In genomic region chr1:154120693-154121092, GRCm38 (mm10) we compare ENCODE assay signal across 11 mouse cellular contexts.
A peak's percentile ranks its signal among the peaks of the same experiment; 100 is the strongest.
DNase-seq lines count a peak whose midpoint lies in the region; ATAC-seq and TF ChIP-seq lines count a peak whose summit lies in the region.
"Had no signal": no experiment of that assay in that cellular context is flagged by ENCODE, and none has a peak within 500 bp of the region (broad histone marks: within the 10 kb centered on the region; RNA-seq: fewer than 3 reads in every experiment).

No protein-coding gene starts in this region.

- no peak overlapping the region for H3K4me3 ChIP-seq in hindbrain, postnatal 0 days (ENCODE audit: low read length)
- H3K4me3 ChIP-seq in hindbrain, embryonic 11.5 days (ENCODE audit: low read depth, low read length), result no peak overlapping the region
- H3K4me3 ChIP-seq: heart, embryonic 13.5 days; megakaryocyte, embryonic 14.5 days had no signal

- TF ChIP-seq CTCF in hindbrain, postnatal 0 days (IDR thresholded peaks at IDR 0.05; ENCODE audit: low read depth), result no peak

- intact Hi-C loops in heart, postnatal 25 days (cut with DNase I), result no loop called here

- no peaks in the 10 kb centered on the region for H3K27me3 ChIP-seq in hindbrain, postnatal 0 days (ENCODE audit: insufficient read depth, low read length)
- H3K27me3 ChIP-seq in hindbrain, embryonic 11.5 days (ENCODE audit: control insufficient read depth, insufficient read depth, low read length), result no peaks in the 10 kb centered on the region
- H3K27me3 ChIP-seq: heart, embryonic 13.5 days had no signal

- H3K4me1 ChIP-seq in hindbrain, postnatal 0 days (ENCODE audit: insufficient read depth, low read length), result peaks cover 5% of the 10 kb centered on the region
- no peaks in the 10 kb centered on the region for H3K4me1 ChIP-seq in hindbrain, embryonic 11.5 days (replicated peaks; ENCODE audit: control insufficient read depth, insufficient read depth, low read length)

- peak; percentile 68 for ATAC-seq in hindbrain, postnatal 0 days
- no peak for ATAC-seq in hindbrain, embryonic 11.5 days (ENCODE audit: low FRiP score)
- ATAC-seq in erythroblast, adult 5-6 weeks (replicated peaks; ENCODE audit: low FRiP score, poor library complexity, severe bottlenecking), result no peak

- H3K4me2 ChIP-seq in hindbrain, postnatal 0 days (ENCODE audit: low read depth, low read length), result no peak overlapping the region
- no peak overlapping the region for H3K4me2 ChIP-seq in hindbrain, embryonic 11.5 days (replicated peaks; ENCODE audit: low read depth, low read length)
- H3K4me2 ChIP-seq: heart, embryonic 13.5 days had no signal

- no peaks in the 10 kb centered on the region for H3K36me3 ChIP-seq in hindbrain, postnatal 0 days (ENCODE audit: insufficient read depth, low read length)
- no peaks in the 10 kb centered on the region for H3K36me3 ChIP-seq in hindbrain, embryonic 11.5 days (ENCODE audit: control insufficient read depth, insufficient read depth, low read length)
- H3K36me3 ChIP-seq: G1E; heart, embryonic 13.5 days had no signal

- 11% methylated on average over 1 of the region's 1 CpGs for WGBS in hindbrain, postnatal 0 days
- 57% methylated on average over 1 of the region's 1 CpGs for WGBS in hindbrain, embryonic 11.5 days

- no peak overlapping the region for H3K9ac ChIP-seq in hindbrain, postnatal 0 days (replicated peaks; ENCODE audit: low read length)
- no peak overlapping the region for H3K9ac ChIP-seq in hindbrain, embryonic 11.5 days (ENCODE audit: low read depth, low read length)
- H3K9ac ChIP-seq: heart, embryonic 13.5 days had no signal

- no peaks in the 10 kb centered on the region for H3K9me3 ChIP-seq in hindbrain, postnatal 0 days (ENCODE audit: low read length)
- H3K9me3 ChIP-seq in hindbrain, embryonic 11.5 days (ENCODE audit: control insufficient read depth, low read length), result no peaks in the 10 kb centered on the region
- H3K9me3 ChIP-seq: G1E; heart, embryonic 13.5 days; megakaryocyte, embryonic 14.5 days had no signal

- peak overlapping the region; percentile 48; the same call in 1 of the 2 replicates for H3K27ac ChIP-seq in hindbrain, postnatal 0 days
- H3K27ac ChIP-seq in hindbrain, embryonic 11.5 days (ENCODE audit: low read depth, low read length), result no peak overlapping the region
- H3K27ac ChIP-seq: heart, embryonic 13.5 days had no signal

- peak; percentile 83 for DNase-seq in hindbrain, postnatal 0 days (ENCODE audit: low spot score)
- DNase-seq in hindbrain, embryonic 11.5 days (ENCODE audit: low spot score), result no peak
- peak; percentile 78 to 81 for DNase-seq in adrenal gland, adult 18-20 months (ENCODE audit: low spot score in 2 of 2)
- peak; percentile 93 for DNase-seq in cerebellum, postnatal 14 days
- DNase-seq in heart, postnatal 25 days (ENCODE audit: low spot score), result peak; percentile 64
- DNase-seq in lung, postnatal 10 days, result peak; percentile 86
- DNase-seq in spleen, postnatal 4 days (ENCODE audit: low spot score in 2 of 2), result no peak

Comparison
In these comparisons a context has a peak if more than half of its experiments do, and no peak if none do; other contexts are left out.
1. DNase-seq: peak in hindbrain, postnatal 0 days (single experiment), adrenal gland, adult 18-20 months (2 of 2), cerebellum, postnatal 14 days (2 of 2), heart, postnatal 25 days (single experiment) and lung, postnatal 10 days (single experiment); none in hindbrain, embryonic 11.5 days (single experiment) and spleen, postnatal 4 days (0 of 2).